Mouse (Mus musculus) limb, embryonic 11.5 days (tissue): Measurements from ENCODE around the gene Sh3bgr. TPM values are rescaled to one million over a fixed set of nuclear protein-coding genes. Genes with fewer than 3 reads are reported as not detected.

Experiments
- ATAC-seq: fragments of 200-750 bp; cut with Nextera tagmentation; 2 replicates; pipeline ENCODE4 v1.8.0; 2017; ENCODE audit warnings: low read depth; ENCODE audit not compliant: insufficient number of reproducible peaks, low FRiP score, low TSS enrichment
- DNase-seq: peaks from one replicate; pipeline ENCODE4 v3.0.0-alpha.2; 2015; ENCODE audit warnings: low spot score
- H3K27ac ChIP-seq: fragments of 300-500 bp; sonication (generic); replicated peaks from 2 replicates; pipeline ENCODE4 v1.5.1; 2014; ENCODE audit warnings: low read depth, mild to moderate bottlenecking, low read length
- H3K27me3 ChIP-seq: fragments of 300-500 bp; sonication (generic); 2 replicates; pipeline ENCODE4 v1.6.1; 2014; ENCODE audit warnings: mild to moderate bottlenecking, low read length, mixed read lengths; ENCODE audit not compliant: control insufficient read depth, insufficient read depth
- H3K36me3 ChIP-seq: fragments of 300-500 bp; sonication (generic); 2 replicates; pipeline ENCODE4 v1.6.1; 2014; ENCODE audit warnings: mild to moderate bottlenecking, low read length, moderate library complexity, mixed read lengths; ENCODE audit not compliant: control insufficient read depth, insufficient read depth
- H3K4me1 ChIP-seq: fragments of 300-500 bp; sonication (generic); 2 replicates; pipeline ENCODE4 v1.6.1; 2014; ENCODE audit warnings: low read length, mixed read lengths; ENCODE audit not compliant: control insufficient read depth, insufficient read depth
- H3K4me2 ChIP-seq: fragments of 300-500 bp; sonication (generic); 2 replicates; pipeline ENCODE4 v1.6.1; 2014; ENCODE audit warnings: low read depth, mild to moderate bottlenecking, moderate library complexity; ENCODE audit not compliant: severe bottlenecking
- H3K4me3 ChIP-seq: fragments of 300-500 bp; sonication (generic); 2 replicates; pipeline ENCODE4 v1.5.1; 2014; ENCODE audit warnings: low read depth, low read length
- H3K9ac ChIP-seq: fragments of 300-500 bp; sonication (generic); 2 replicates; pipeline ENCODE4 v1.6.1; 2014; ENCODE audit warnings: mild to moderate bottlenecking, low read length
- H3K9me3 ChIP-seq: fragments of 300-500 bp; sonication (generic); 2 replicates; pipeline ENCODE4 v1.6.1; 2016; ENCODE audit warnings: low read length; ENCODE audit not compliant: control insufficient read depth
- WGBS: fragments of 180-500 bp; shearing (Covaris S2); extraction: QIAGEN DNeasy Blood & Tissue Kit; methylation state at CpG from one replicate; pipeline ENCODE4 v1.1.7; 2014; 5-methylcytosine and 5-hydroxymethylcytosine counted together
- polyA plus RNA-seq: library from polyadenylated mRNA; unstranded; fragments of >200 nt; fragmentation: Nextera tagmentation; extraction: Ambion mirVana; gene quantifications from 2 replicates; pipeline ENCODE4 v1.2.1, GENCODE M21; 2014

Gene Sh3bgr
- polyA plus RNA-seq, 1 experiment from 2014 or later = 1.5 TPM

- Histone ChIP-seq H3K9me3 (no peaks in the 10 kb centered on the region), H3K4me3 (no peak overlapping the region), H3K27ac (no peak overlapping the region), H3K9ac (no peak overlapping the region), H3K4me2 (no peak overlapping the region), H3K36me3 (no peaks in the 10 kb centered on the region), H3K4me1 (no peaks in the 10 kb centered on the region), H3K27me3 (no peaks in the 10 kb centered on the region)
- ATAC-seq (no peak), DNase-seq (no peak)
- WGBS = 81% methylated on average over 7 of the region's 7 CpGs
These were observed 49.4 kb downstream of the Sh3bgr start for GRCm38 (mm10) chr16:96249635-96250034.

GRCm38 (mm10) chr16:96252146-96252545 is 51.9 kb downstream of the Sh3bgr start:
- Histone ChIP-seq H3K9me3 (no peaks in the 10 kb centered on the region), H3K4me1 (no peaks in the 10 kb centered on the region), H3K4me2 (no peak overlapping the region), H3K27me3 (no peaks in the 10 kb centered on the region), H3K27ac (no peak overlapping the region), H3K4me3 (no peak overlapping the region), H3K36me3 (no peaks in the 10 kb centered on the region), H3K9ac (no peak overlapping the region)
- ATAC-seq (no peak), DNase-seq (no peak)
- 89% methylated on average over 1 of the region's 1 CpGs for WGBS

- 91% methylated on average over 8 of the region's 8 CpGs for WGBS
- Histone ChIP-seq H3K4me2 (no peak overlapping the region), H3K4me3 (no peak overlapping the region), H3K27ac (no peak overlapping the region), H3K27me3 (no peaks in the 10 kb centered on the region), H3K9me3 (no peaks in the 10 kb centered on the region), H3K9ac (no peak overlapping the region), H3K36me3 (no peaks in the 10 kb centered on the region), H3K4me1 (no peaks in the 10 kb centered on the region)
- ATAC-seq = no peak
- DNase-seq = no peak
These were observed 58.2 kb downstream of the Sh3bgr start for GRCm38 (mm10) chr16:96258429-96258828.

- H3K36me3 ChIP-seq = no peaks in the 10 kb centered on the region
- H3K27me3 ChIP-seq = no peaks in the 10 kb centered on the region
- no peak for DNase-seq
- no peaks in the 10 kb centered on the region for H3K4me1 ChIP-seq
- no peak overlapping the region for H3K4me2 ChIP-seq
- WGBS = 73% methylated on average over 2 of the region's 2 CpGs
- no peak overlapping the region for H3K27ac ChIP-seq
- no peak overlapping the region for H3K4me3 ChIP-seq
- ATAC-seq = no peak
- no peak overlapping the region for H3K9ac ChIP-seq
- H3K9me3 ChIP-seq = no peaks in the 10 kb centered on the region; the same call in 1 of the 2 replicates
These were observed 71.5 kb downstream of the Sh3bgr start for GRCm38 (mm10) chr16:96271736-96272135.

GRCm38 (mm10) chr16:96272929-96273619 is 72.8 kb downstream of the Sh3bgr start:
- H3K36me3 ChIP-seq = no peaks in the 10 kb centered on the region
- no peak for ATAC-seq

GRCm38 (mm10) chr16:96276596-96276995 is 76.3 kb downstream of the Sh3bgr start:
- Histone ChIP-seq H3K4me3 (no peak overlapping the region), H3K4me1 (peaks cover 6% of the 10 kb centered on the region), H3K9ac (no peak overlapping the region), H3K27me3 (peaks cover 24% of the 10 kb centered on the region), H3K27ac (no peak overlapping the region), H3K9me3 (no peaks in the 10 kb centered on the region; the same call in 1 of the 2 replicates), H3K36me3 (no peaks in the 10 kb centered on the region), H3K4me2 (no peak overlapping the region)
- ATAC-seq (no peak), DNase-seq (no peak)
- WGBS = 75% methylated on average over 3 of the region's 3 CpGs

More at GRCm38 (mm10) chr16:96272929-96273619, 72.8 kb downstream of the Sh3bgr start:
- Histone ChIP-seq H3K27me3 (no peaks in the 10 kb centered on the region), H3K4me1 (no peaks in the 10 kb centered on the region), H3K9me3 (no peaks in the 10 kb centered on the region; the same call in 1 of the 2 replicates), H3K27ac (no peak overlapping the region), H3K4me3 (no peak overlapping the region), H3K9ac (no peak overlapping the region), H3K4me2 (no peak overlapping the region)
- DNase-seq = no peak
- WGBS = 72% methylated on average over 14 of the region's 14 CpGs

Other genes starting within 250 kb of the Sh3bgr start
- 125 and 137 TPM in 2 replicates for gene Psmg1, start 209.5 kb upstream of the Sh3bgr start, polyA plus RNA-seq
- 153 and 157 TPM in 2 replicates for gene Brwd1, start 117.9 kb upstream of the Sh3bgr start, polyA plus RNA-seq
- gene Hmgn1, start 72.7 kb upstream of the Sh3bgr start, polyA plus RNA-seq = 1,125 and 1,150 TPM in 2 replicates
- gene Wrb, start 55.0 kb upstream of the Sh3bgr start, polyA plus RNA-seq = 74.0 and 75.7 TPM in 2 replicates
- 1.1 and 1.3 TPM in 2 replicates for gene Lca5l, start 8.2 kb upstream of the Sh3bgr start, polyA plus RNA-seq
- gene B3galt5, start 35.4 kb downstream of the Sh3bgr start, polyA plus RNA-seq = 0.20 and 0.40 TPM in 2 replicates
- 0.11 TPM in 2 replicates for gene Itgb2l, start 243.2 kb downstream of the Sh3bgr start, polyA plus RNA-seq